Mouse (Mus musculus): ENCODE measurements around the gene Tmprss11a. TPM values are rescaled to one million over a fixed set of nuclear protein-coding genes. Genes with fewer than 3 reads are reported as not detected.

Tmprss11a gene
- polyA plus RNA-seq (2014; fragmentation: Nextera tagmentation; extraction: Ambion mirVana): 0.07 and 0.11 TPM in 2 replicates

DNA sequence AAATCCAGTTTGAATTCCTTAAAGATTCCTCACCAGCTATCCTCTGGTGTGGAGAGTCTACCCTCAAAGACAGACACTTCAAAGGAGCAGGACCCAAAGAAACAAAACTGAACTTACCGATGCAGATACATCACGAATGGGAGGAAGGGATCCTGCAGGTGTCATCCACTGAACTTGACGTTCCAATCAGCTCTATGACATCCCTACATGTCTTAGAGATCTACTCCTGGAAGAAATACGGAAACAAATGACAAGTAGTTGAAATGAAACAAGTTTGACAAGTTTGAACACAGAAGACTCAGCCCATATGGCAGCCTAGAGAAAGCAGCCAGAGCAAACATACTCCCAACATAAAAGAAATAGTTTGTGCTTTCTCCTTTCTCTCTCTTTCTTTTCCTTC is at the start of gene Tmprss11a:
TSS of gene Tmprss11a (minus strand) at position 101 of the 400 bp plus-strand sequence.
- WGBS: 59% methylated on average over 4 of the region's 4 CpGs
- DNase-seq (no peak), ATAC-seq (ENCODE audit: insufficient read depth) (no peak)
- no peak within 1 kb of the TSS for H3K4me2 ChIP-seq
- no peak within 1 kb of the TSS for H3K4me3 ChIP-seq (ENCODE audit: low read depth, low read length)
- no peaks in the 10 kb centered on the region for H3K36me3 ChIP-seq (ENCODE audit: insufficient read depth)
- no peak within 1 kb of the TSS for H3K27ac ChIP-seq (ENCODE audit: low read depth)
- H3K27me3 ChIP-seq (ENCODE audit: insufficient read depth, low read length): no peaks in the 10 kb centered on the region
- no peak for TF ChIP-seq CTCF (IDR thresholded peaks at IDR 0.05; ENCODE audit: low read depth)
- H3K4me1 ChIP-seq (ENCODE audit: insufficient read depth): no peaks in the 10 kb centered on the region
- no peak within 1 kb of the TSS for H3K9ac ChIP-seq
- no peaks in the 10 kb centered on the region for H3K9me3 ChIP-seq (ENCODE audit: low read depth, low read length)

DNA sequence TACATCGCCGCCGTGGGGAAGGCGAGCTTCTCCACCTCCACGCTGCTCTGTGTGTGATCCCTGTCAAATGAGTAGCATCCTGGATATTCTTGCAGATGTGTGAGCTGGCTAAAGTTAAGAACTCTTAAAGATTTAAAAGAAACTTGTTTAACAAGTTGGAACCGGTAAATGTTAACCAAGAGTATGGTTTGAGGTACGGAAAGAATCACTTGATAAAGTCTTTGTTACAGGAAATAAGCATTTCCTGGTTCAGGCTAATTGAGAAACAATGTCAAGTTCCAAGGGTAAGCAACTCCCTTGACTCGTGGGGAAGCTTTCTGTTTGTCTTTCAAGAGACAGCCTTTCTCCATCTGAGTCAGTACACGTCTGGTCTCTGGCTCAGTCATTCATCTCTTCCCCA is 49.7 kb upstream of the Tmprss11a start, which contains the start of gene Tmprss11g:
TSS of gene Tmprss11g (minus strand) at position 101 of the 400 bp plus-strand sequence.
- ATAC-seq (ENCODE audit: insufficient read depth) (no peak), DNase-seq (no peak)
- Histone ChIP-seq H3K9ac (no peak within 1 kb of the TSS), H3K27ac (ENCODE audit: low read depth) (no peak within 1 kb of the TSS), H3K4me2 (no peak within 1 kb of the TSS), H3K36me3 (ENCODE audit: insufficient read depth) (no peaks in the 10 kb centered on the region), H3K4me3 (ENCODE audit: low read depth, low read length) (no peak within 1 kb of the TSS), H3K9me3 (ENCODE audit: low read depth, low read length) (no peaks in the 10 kb centered on the region), H3K4me1 (ENCODE audit: insufficient read depth) (no peaks in the 10 kb centered on the region), H3K27me3 (ENCODE audit: insufficient read depth, low read length) (no peaks in the 10 kb centered on the region)
- 70% methylated on average over 9 of the region's 9 CpGs for WGBS
- TF ChIP-seq CTCF (IDR thresholded peaks at IDR 0.05; ENCODE audit: low read depth): no peak

DNA sequence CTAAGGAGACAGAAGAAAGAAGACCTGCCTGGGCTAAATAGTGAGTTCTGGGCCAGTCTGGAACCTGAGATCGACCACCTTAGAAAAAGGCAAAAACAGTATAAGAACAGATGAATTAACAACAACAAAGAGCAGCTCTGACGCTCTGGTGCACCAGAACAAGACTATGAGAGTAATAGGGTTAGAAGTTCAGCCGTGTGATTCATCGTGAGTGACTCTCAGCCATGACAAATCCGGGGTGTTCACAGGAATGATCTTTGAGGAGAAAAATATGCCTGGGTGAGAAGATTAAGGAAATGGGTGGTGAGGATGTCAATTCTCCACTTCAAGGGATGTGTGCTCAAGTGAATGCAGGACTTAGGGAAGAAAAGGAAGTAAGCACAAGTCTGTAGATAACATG is 42.7 kb upstream of the Tmprss11a start:
- Histone ChIP-seq H3K4me1 (ENCODE audit: insufficient read depth) (no peaks in the 10 kb centered on the region), H3K9me3 (ENCODE audit: low read depth, low read length) (no peaks in the 10 kb centered on the region), H3K27ac (ENCODE audit: low read depth) (no peak overlapping the region), H3K4me3 (ENCODE audit: low read depth, low read length) (no peak overlapping the region), H3K27me3 (ENCODE audit: insufficient read depth, low read length) (no peaks in the 10 kb centered on the region), H3K9ac (no peak overlapping the region), H3K36me3 (ENCODE audit: insufficient read depth) (no peaks in the 10 kb centered on the region), H3K4me2 (no peak overlapping the region)
- no peak for DNase-seq
- 67% methylated on average over 5 of the region's 5 CpGs for WGBS
- no peak for TF ChIP-seq CTCF (IDR thresholded peaks at IDR 0.05; ENCODE audit: low read depth)
- ATAC-seq (ENCODE audit: insufficient read depth): no peak

DNA sequence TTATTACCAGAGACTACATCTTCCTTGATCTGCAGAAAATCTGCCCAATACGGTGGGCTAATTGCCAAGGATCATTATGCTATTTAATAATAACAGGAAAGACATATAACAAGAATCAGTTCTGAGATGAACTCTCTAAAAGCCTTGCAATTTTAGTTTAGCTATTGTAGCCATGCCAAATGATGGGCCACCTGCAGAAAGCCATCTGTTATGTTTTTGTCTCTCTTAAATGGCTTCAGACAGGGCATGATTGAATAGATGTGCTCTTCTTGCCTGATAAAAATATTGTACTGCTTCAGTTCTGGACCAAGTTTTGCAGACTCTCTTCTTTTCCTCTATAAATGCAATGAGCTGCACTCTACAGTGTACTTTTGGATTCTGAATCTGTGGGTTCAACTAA is 24.7 kb upstream of the Tmprss11a start:
- Histone ChIP-seq H3K36me3 (ENCODE audit: insufficient read depth) (no peaks in the 10 kb centered on the region), H3K9me3 (ENCODE audit: low read depth, low read length) (no peaks in the 10 kb centered on the region), H3K9ac (no peak overlapping the region), H3K4me2 (no peak overlapping the region), H3K27me3 (ENCODE audit: insufficient read depth, low read length) (no peaks in the 10 kb centered on the region), H3K27ac (ENCODE audit: low read depth) (no peak overlapping the region), H3K4me3 (ENCODE audit: low read depth, low read length) (no peak overlapping the region), H3K4me1 (ENCODE audit: insufficient read depth) (no peaks in the 10 kb centered on the region)
- ATAC-seq (ENCODE audit: insufficient read depth) (no peak), DNase-seq (no peak)
- WGBS: 65% methylated on average over 1 of the region's 1 CpGs
- TF ChIP-seq CTCF (IDR thresholded peaks at IDR 0.05; ENCODE audit: low read depth): no peak

DNA sequence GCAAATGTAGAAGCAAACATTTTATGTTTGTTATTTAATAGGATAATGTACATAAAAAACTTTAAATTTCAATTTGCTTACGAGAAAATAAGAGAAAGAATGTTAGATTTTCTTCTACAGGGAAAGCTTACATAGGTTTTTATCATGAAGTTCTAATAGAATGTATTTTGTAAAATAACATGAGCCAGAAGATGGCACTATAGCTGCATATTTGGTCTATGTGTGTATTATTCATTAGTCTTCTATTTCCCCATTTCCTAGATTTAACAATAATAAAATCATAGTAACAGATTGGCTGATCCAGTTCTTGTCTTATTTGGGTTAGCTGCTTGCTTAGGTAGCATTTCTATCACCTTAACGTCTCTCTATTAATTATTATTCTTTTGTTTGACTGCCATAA is 13.8 kb upstream of the Tmprss11a start:
- Histone ChIP-seq H3K27ac (ENCODE audit: low read depth) (no peak overlapping the region), H3K9me3 (ENCODE audit: low read depth, low read length) (no peaks in the 10 kb centered on the region), H3K36me3 (ENCODE audit: insufficient read depth) (no peaks in the 10 kb centered on the region), H3K4me2 (no peak overlapping the region), H3K4me1 (ENCODE audit: insufficient read depth) (no peaks in the 10 kb centered on the region), H3K27me3 (ENCODE audit: insufficient read depth, low read length) (no peaks in the 10 kb centered on the region), H3K9ac (no peak overlapping the region), H3K4me3 (ENCODE audit: low read depth, low read length) (no peak overlapping the region)
- WGBS: 66% methylated on average over 2 of the region's 2 CpGs
- peak; percentile 64 for DNase-seq
- ATAC-seq (ENCODE audit: insufficient read depth): no peak
- no peak for TF ChIP-seq CTCF (IDR thresholded peaks at IDR 0.05; ENCODE audit: low read depth)

DNA sequence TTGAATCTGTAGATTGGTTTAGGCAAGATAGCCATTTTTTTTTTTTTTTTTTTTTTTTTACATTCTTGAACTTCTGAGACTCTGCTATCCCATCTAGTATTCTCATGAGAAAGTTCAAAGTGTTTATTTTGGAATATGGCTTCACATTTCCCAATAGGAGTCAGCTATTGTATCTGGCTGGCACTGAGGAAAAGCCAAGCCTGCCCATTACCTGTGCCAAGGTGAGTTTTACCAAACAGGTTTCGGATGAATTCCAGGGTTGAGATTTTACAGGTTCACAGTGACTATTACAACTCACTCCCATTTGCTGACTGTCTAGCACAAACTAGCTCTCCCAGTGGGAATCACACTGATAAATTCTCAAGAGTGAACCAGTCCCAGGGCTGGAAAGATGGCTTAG is 13.2 kb upstream of the Tmprss11a start:
- H3K9me3 ChIP-seq (ENCODE audit: low read depth, low read length): no peaks in the 10 kb centered on the region
- 82% methylated on average over 1 of the region's 1 CpGs for WGBS
- H3K9ac ChIP-seq: no peak overlapping the region
- no peak overlapping the region for H3K4me2 ChIP-seq
- TF ChIP-seq CTCF (IDR thresholded peaks at IDR 0.05; ENCODE audit: low read depth): no peak
- H3K4me3 ChIP-seq (ENCODE audit: low read depth, low read length): no peak overlapping the region
- DNase-seq: no peak
- no peaks in the 10 kb centered on the region for H3K27me3 ChIP-seq (ENCODE audit: insufficient read depth, low read length)
- no peak for ATAC-seq (ENCODE audit: insufficient read depth)
- H3K27ac ChIP-seq (ENCODE audit: low read depth): no peak overlapping the region
- no peaks in the 10 kb centered on the region for H3K36me3 ChIP-seq (ENCODE audit: insufficient read depth)
- no peaks in the 10 kb centered on the region for H3K4me1 ChIP-seq (ENCODE audit: insufficient read depth)

DNA sequence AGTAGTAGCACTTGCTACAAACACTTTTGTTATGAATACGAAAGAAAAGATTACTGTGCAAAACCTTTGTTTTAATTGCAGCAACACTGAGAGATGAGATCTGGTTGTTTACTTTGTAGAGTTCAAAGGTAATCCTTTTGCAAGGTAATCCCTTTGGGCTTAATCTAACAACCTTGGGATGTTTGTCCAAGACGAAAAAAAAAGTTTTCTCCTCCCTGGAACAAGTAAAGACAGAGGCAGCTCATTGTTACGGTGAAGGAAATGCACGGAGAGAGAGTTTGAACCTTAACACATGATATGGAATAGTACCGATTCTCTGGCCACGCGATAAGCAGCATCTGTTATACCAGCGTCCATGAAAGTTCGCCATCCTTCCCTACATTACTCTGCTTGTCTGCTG is 5.1 kb upstream of the Tmprss11a start:
- no peaks in the 10 kb centered on the region for H3K27me3 ChIP-seq (ENCODE audit: insufficient read depth, low read length)
- WGBS: 66% methylated on average over 9 of the region's 9 CpGs
- no peak overlapping the region for H3K9ac ChIP-seq
- H3K9me3 ChIP-seq (ENCODE audit: low read depth, low read length): no peaks in the 10 kb centered on the region
- H3K4me3 ChIP-seq (ENCODE audit: low read depth, low read length): no peak overlapping the region
- no peak overlapping the region for H3K4me2 ChIP-seq
- ATAC-seq (ENCODE audit: insufficient read depth) (no peak), DNase-seq (no peak)
- H3K4me1 ChIP-seq (ENCODE audit: insufficient read depth): no peaks in the 10 kb centered on the region
- no peaks in the 10 kb centered on the region for H3K36me3 ChIP-seq (ENCODE audit: insufficient read depth)
- no peak for TF ChIP-seq CTCF (IDR thresholded peaks at IDR 0.05; ENCODE audit: low read depth)
- H3K27ac ChIP-seq (ENCODE audit: low read depth): no peak overlapping the region

DNA sequence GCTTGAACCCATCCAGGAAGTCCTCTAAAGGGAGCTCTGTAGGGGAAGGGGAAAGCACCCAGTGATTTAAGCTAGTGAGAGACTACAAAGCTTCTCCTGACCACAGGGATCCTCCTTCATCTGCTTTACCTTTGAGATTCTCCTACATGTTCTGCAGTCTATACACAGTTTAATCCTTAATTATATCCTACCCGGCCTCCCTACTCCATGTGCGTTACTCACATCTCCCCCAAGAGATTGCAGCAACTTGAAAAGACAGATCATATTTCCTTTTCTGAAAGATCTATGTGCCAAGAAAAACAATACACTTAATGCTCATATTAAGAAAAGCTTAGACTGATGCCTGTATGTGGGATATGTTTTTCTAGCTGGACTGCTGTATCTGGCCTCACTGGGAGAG is 29.5 kb downstream of the Tmprss11a start:
- Histone ChIP-seq H3K27me3 (ENCODE audit: insufficient read depth, low read length) (no peaks in the 10 kb centered on the region), H3K9me3 (ENCODE audit: low read depth, low read length) (no peaks in the 10 kb centered on the region), H3K27ac (ENCODE audit: low read depth) (no peak overlapping the region), H3K36me3 (ENCODE audit: insufficient read depth) (no peaks in the 10 kb centered on the region), H3K4me3 (ENCODE audit: low read depth, low read length) (no peak overlapping the region), H3K4me2 (no peak overlapping the region), H3K9ac (no peak overlapping the region), H3K4me1 (ENCODE audit: insufficient read depth) (no peaks in the 10 kb centered on the region)
- DNase-seq (no peak), ATAC-seq (ENCODE audit: insufficient read depth) (no peak; the same call in 1 of the 2 replicates)
- no peak for TF ChIP-seq CTCF (IDR thresholded peaks at IDR 0.05; ENCODE audit: low read depth)
- WGBS: 59% methylated on average over 2 of the region's 2 CpGs

Measured in lung, embryonic 14.5 days (tissue).